Mouse (Mus musculus): ENCODE measurements around the gene Agbl4.

GRCm38 (mm10) chr4:111307633-111308032 is 910.2 kb downstream of the Agbl4 start:
- TF ChIP-seq GATA1 (IDR thresholded peaks at IDR 0.05; ENCODE audit: borderline replicate concordance, low read length) (no peak), FLI1 (IDR thresholded peaks at IDR 0.05; ENCODE audit: low read length) (no peak)

All from megakaryocyte, embryonic 14.5 days (primary cell).